22 mouse cellular contexts compared by ENCODE assay signal in the genomic region with DNA sequence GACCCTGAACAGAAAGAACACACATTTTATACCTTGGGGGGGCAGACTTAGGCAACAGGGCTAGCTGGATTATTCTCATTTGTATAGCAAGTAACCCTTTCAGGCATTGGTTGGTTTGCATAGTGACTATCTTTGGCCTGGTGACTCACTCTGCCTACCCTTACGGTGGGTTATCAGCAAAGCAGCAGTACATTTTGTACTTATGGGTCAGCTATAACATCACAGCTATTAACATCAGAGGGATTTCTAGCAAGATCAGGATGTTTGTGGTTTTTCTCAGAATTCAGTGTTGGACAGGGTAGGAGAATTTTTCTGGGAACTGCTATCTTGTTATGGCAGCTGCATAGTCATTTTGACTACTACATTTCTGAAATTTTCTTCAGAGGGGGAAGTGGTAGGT.
A peak's percentile ranks its signal among the peaks of the same experiment; 100 is the strongest.
DNase-seq lines count a peak whose midpoint lies in the region; ATAC-seq and TF ChIP-seq lines count a peak whose summit lies in the region.
"Had no signal": no experiment of that assay in that cellular context is flagged by ENCODE, and none has a peak within 500 bp of the region (broad histone marks: within the 10 kb centered on the region; RNA-seq: fewer than 3 reads in every experiment).

No protein-coding gene starts in this region.

- no peak for TF ChIP-seq POLR2A in CH12.LX (IDR thresholded peaks at IDR 0.05; ENCODE audit: low read depth, low read length)

- H3K4me2 ChIP-seq in CH12.LX (ENCODE audit: insufficient read depth, low read depth, poor library complexity, severe bottlenecking): peak overlapping the region; percentile 48
- H3K4me2 ChIP-seq in kidney, embryonic 16.5 days (replicated peaks; ENCODE audit: low read depth, low read length): no peak overlapping the region
- H3K4me2 ChIP-seq: heart, embryonic 11.5 days; hindbrain, embryonic 13.5 days had no signal

- H3K9ac ChIP-seq in CH12.LX (ENCODE audit: insufficient read depth, low read depth): peak overlapping the region; percentile 67; the same call in 1 of the 2 replicates
- H3K9ac ChIP-seq in kidney, embryonic 16.5 days (replicated peaks; ENCODE audit: low read length): no peak overlapping the region
- H3K9ac ChIP-seq: forebrain, postnatal 0 days; hindbrain, embryonic 13.5 days had no signal

- peak overlapping the region; percentile 53 to 70 (median 54) for H3K4me3 ChIP-seq in CH12.LX (replicated peaks in 1 of 3; ENCODE audit: low read depth in 2 of 3, low read length in 2 of 3, poor library complexity in 1 of 3)
- no peak overlapping the region for H3K4me3 ChIP-seq in kidney, embryonic 16.5 days (ENCODE audit: low read length)
- H3K4me3 ChIP-seq: gastrocnemius, adult 2 months; hindbrain, embryonic 10.5 days; hindbrain, embryonic 13.5 days had no signal

- H3K27ac ChIP-seq in CH12.LX (ENCODE audit: insufficient read depth, low read depth): no peak overlapping the region
- no peak overlapping the region for H3K27ac ChIP-seq in kidney, embryonic 16.5 days (ENCODE audit: low read length)
- H3K27ac ChIP-seq: gastrocnemius, adult 2 months; hindbrain, embryonic 10.5 days; hindbrain, embryonic 13.5 days had no signal

- dilution Hi-C loops in CH12.LX (cut with MboI; ENCODE audit: extremely low pct_ligation_motif_present, extremely low pct_unique_long_range_greater_than_20kb, low sequenced_read_pairs): no loop called here

- H3K79me2 ChIP-seq in CH12.LX (replicated peaks; ENCODE audit: control insufficient read depth, extremely low read depth, insufficient read depth, poor library complexity, severe bottlenecking): no peaks in the 10 kb centered on the region

- ATAC-seq in kidney, embryonic 16.5 days (ENCODE audit: low FRiP score, low TSS enrichment): no peak
- ATAC-seq: forebrain, embryonic 14.5 days; forebrain, postnatal 0 days; hindbrain, embryonic 16.5 days; Patski had no signal

- H3K36me3 ChIP-seq in CH12.LX (replicated peaks in 1 of 2; ENCODE audit: control insufficient read depth in 1 of 2, insufficient read depth in 1 of 2, low read length in 1 of 2): peaks cover 0 to 17% of the 10 kb centered on the region in 2 experiments
- no peaks in the 10 kb centered on the region for H3K36me3 ChIP-seq in kidney, embryonic 16.5 days (ENCODE audit: insufficient read depth, low read length)
- H3K36me3 ChIP-seq: hindbrain, embryonic 10.5 days; hindbrain, embryonic 13.5 days had no signal

- WGBS in kidney, embryonic 16.5 days: 94% methylated on average over 1 of the region's 1 CpGs

- TF ChIP-seq RAD21 in CH12.LX (IDR thresholded peaks at IDR 0.05; ENCODE audit: low read depth, low read length): peak; percentile 11

- in situ Hi-C loops in CH12.LX (cut with MboI; ENCODE audit: low pct_ligation_motif_present, low pct_unique_long_range_greater_than_20kb, low sequenced_read_pairs): loop anchor here (5.0 to 25.0 kb wide), 4 partner anchors 193 to 657 kb away; partner anchors contain the start of gene Serpinb1b

- no peaks in the 10 kb centered on the region for H3K27me3 ChIP-seq in CH12.LX (replicated peaks)
- H3K27me3 ChIP-seq in kidney, embryonic 16.5 days (ENCODE audit: insufficient read depth, low read length): no peaks in the 10 kb centered on the region
- H3K27me3 ChIP-seq: hindbrain, embryonic 13.5 days; Patski had no signal

- peak in 1 of 2 experiments; percentile 9; a peak in 1 of 4 replicates for TF ChIP-seq CTCF in CH12.LX (conservative IDR thresholded peaks at IDR 0.05 in 1 of 2, IDR thresholded peaks at IDR 0.05 in 1 of 2; ENCODE audit: low read depth in 2 of 2, low read length in 2 of 2)

- H3K9me3 ChIP-seq in CH12.LX (replicated peaks; ENCODE audit: low read length): peaks cover 29% of the 10 kb centered on the region
- peaks cover 24% of the 10 kb centered on the region for H3K9me3 ChIP-seq in kidney, embryonic 16.5 days (ENCODE audit: low read length)

- peak; percentile 77 for DNase-seq in 3T3-L1 (ENCODE audit: low read depth, low spot score)
- peak; percentile 54 for DNase-seq in CH12.LX (ENCODE audit: extremely low read depth)
- peak; percentile 97 for DNase-seq in MEL-GATA-1-ER (ENCODE audit: extremely low read depth, low read depth)
- no peak for DNase-seq in lung, postnatal 25 days (ENCODE audit: low spot score)
- no peak for DNase-seq in layer of hippocampus, postnatal 10 days (ENCODE audit: low spot score in 2 of 2)
- DNase-seq: adrenal gland, postnatal 10 days; adrenal gland, postnatal 36 days; cerebellum, adult 18-20 months; cerebellum, adult 9-10 months; cerebellum, postnatal 14 days; forebrain, postnatal 0 days; gastrocnemius, adult 2 months; gastrocnemius, postnatal 14 days; heart, adult 11 months; heart, postnatal 36 days had no signal

- TF ChIP-seq EP300 in CH12.LX (IDR thresholded peaks at IDR 0.05; ENCODE audit: low read length): peak; percentile 66

- H3K4me1 ChIP-seq in CH12.LX (ENCODE audit: control insufficient read depth in 1 of 2, insufficient read depth in 2 of 2): peaks cover 16 to 35% of the 10 kb centered on the region in 2 experiments
- H3K4me1 ChIP-seq in kidney, embryonic 16.5 days (ENCODE audit: insufficient read depth, low read length): no peaks in the 10 kb centered on the region
- H3K4me1 ChIP-seq: hindbrain, embryonic 10.5 days; hindbrain, embryonic 13.5 days had no signal

TF ChIP-seq in CH12.LX, 34 proteins besides CTCF, POLR2A, EP300 and RAD21:
- TF ChIP-seq MEF2A (IDR thresholded peaks at IDR 0.05; ENCODE audit: borderline replicate concordance, low read depth, low read length) (peak; percentile 99), JUND (conservative IDR thresholded peaks at IDR 0.05; ENCODE audit: low read depth, low read length) (peak; percentile 82), ETS1 (conservative IDR thresholded peaks at IDR 0.05; ENCODE audit: low read depth, low read length) (peak; percentile 63), UBTF (IDR thresholded peaks at IDR 0.05; ENCODE audit: low read depth, low read length) (no peak), MAZ (IDR thresholded peaks at IDR 0.05; ENCODE audit: low read depth, low read length) (no peak), RCOR1 (conservative IDR thresholded peaks at IDR 0.05; ENCODE audit: low read depth, low read length) (no peak), TBP (conservative IDR thresholded peaks at IDR 0.05; ENCODE audit: low read depth, low read length) (0 out of 2 replicates have a peak, but pooled peaks have one; percentile 57), TCF12 (IDR thresholded peaks at IDR 0.05; ENCODE audit: low read depth, low read length) (no peak), USF1 (IDR thresholded peaks at IDR 0.05; ENCODE audit: low read depth, low read length) (no peak), ZC3H11A (IDR thresholded peaks at IDR 0.05; ENCODE audit: low read depth, low read length) (no peak), JUN (IDR thresholded peaks at IDR 0.05; ENCODE audit: insufficient read depth, low read depth, low read length) (peak; percentile 71), IRF4 (IDR thresholded peaks at IDR 0.05; ENCODE audit: low read depth, low read length) (no peak), NELFE (IDR thresholded peaks at IDR 0.05; ENCODE audit: low read depth, low read length) (no peak), CHD1 (IDR thresholded peaks at IDR 0.05; ENCODE audit: low read depth, low read length) (no peak), ZMIZ1 (IDR thresholded peaks at IDR 0.05; ENCODE audit: low read depth, low read length) (no peak), ELF1 (IDR thresholded peaks at IDR 0.05; ENCODE audit: low read depth, low read length) (no peak), SMC3 (IDR thresholded peaks at IDR 0.05; ENCODE audit: low read depth, low read length) (no peak), MAFK (IDR thresholded peaks at IDR 0.05; ENCODE audit: insufficient replicate concordance, low read length) (no peak)

Comparison
In these comparisons a context has a peak if more than half of its experiments do, and no peak if none do; other contexts are left out.
1. DNase-seq: peak in 3T3-L1 (single experiment), CH12.LX (single experiment) and MEL-GATA-1-ER (single experiment); none in lung, postnatal 25 days (single experiment) and layer of hippocampus, postnatal 10 days (0 of 2).